Mouse (Mus musculus) thymus, postnatal 25 days (tissue): Measurements from ENCODE around the gene Rps8.
A peak's percentile ranks its signal among the peaks of the same experiment; 100 is the strongest.

ENCODE experiments used
- DNase-seq: peaks from one replicate; pipeline ENCODE4 v3.0.0; 2022

Rps8 gene

GRCm38 (mm10) chr4:117124518-117125347 is 31.3 kb downstream of the Rps8 start:
- DNase-seq = peak; percentile 77

DNA sequence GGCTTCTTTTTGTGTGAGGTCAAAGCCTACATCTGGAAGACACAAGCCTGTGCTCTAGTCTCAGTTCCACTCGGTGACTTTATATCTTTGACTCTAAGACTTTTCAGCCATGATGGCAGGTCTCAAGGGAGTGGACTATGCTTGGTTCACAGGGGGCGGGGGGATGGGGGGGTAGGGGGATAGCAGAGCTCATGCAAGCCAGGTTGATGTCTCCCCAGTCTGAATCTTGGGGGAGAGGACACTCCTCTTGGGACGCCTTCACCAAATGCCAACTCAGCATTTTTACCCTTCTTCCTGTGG is 31.9 kb downstream of the Rps8 start:
- no peak for DNase-seq

DNA sequence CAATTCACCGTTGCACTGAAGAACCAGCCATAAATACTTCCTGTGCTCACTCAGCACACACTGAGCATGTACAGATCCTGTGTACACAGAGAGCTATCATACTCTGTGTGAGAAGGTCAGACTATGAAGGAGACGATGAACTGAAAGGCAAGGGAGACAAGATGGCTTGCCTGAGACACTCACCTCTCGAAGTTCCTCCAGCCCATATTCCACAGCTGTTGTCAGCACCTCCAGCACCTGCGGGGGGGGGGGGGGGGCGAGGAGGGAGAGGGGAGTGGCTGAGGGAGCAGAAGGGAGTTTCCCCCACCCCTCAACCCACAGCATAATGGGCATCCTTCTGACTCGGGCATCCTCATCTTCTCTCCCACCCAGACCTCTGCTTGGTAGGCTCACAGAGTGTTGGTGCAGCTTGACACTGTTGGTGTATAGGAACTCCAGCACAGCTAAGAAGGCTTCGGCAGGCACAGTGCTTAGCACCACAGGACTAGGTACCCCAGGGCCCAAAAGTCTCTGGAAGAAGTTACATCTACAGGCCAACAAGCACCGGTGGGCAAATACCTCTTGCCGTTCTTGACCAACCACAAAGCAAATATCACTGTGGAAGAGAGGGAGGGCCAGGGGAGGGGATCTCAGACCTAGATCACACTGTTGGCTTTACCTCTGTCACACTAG is 32.4 kb downstream of the Rps8 start:
- no peak for DNase-seq

- DNase-seq = no peak
Observed at GRCm38 (mm10) chr4:117122209-117122608, 33.8 kb downstream of the Rps8 start.

- DNase-seq = peak; percentile 91
Observed at GRCm38 (mm10) chr4:117120445-117121414, 35.3 kb downstream of the Rps8 start.

DNA sequence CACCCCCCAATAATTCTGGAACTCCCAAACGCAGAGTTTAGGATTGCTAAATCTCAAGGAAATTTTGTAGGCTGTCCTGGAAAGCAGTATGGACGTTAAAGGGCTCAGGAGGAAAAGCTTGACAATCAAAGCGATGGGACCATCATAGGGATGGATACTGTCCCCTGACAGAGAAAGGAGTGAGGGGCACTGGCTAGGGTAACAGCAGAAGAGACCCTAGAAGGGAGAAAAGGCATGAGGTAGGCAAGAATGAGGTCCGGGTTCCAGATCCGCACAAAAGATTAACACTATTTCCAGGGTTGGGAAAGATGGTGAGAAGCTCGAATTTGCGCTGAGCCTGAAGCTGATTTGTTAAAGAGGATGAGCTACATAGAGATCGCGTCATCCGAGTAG is 36.0 kb downstream of the Rps8 start:
- no peak for DNase-seq

- DNase-seq = no peak
Observed at GRCm38 (mm10) chr4:117119636-117120035, 36.4 kb downstream of the Rps8 start.

- DNase-seq = no peak
Observed at GRCm38 (mm10) chr4:117117931-117118330, 38.1 kb downstream of the Rps8 start.

- peak; percentile 62 for DNase-seq
Observed at GRCm38 (mm10) chr4:117115592-117115991, 40.5 kb downstream of the Rps8 start.

- DNase-seq = no peak
Observed at GRCm38 (mm10) chr4:117113237-117113636, 42.8 kb downstream of the Rps8 start.

- DNase-seq = no peak
Observed at GRCm38 (mm10) chr4:117110985-117111384, 45.1 kb downstream of the Rps8 start.

DNA sequence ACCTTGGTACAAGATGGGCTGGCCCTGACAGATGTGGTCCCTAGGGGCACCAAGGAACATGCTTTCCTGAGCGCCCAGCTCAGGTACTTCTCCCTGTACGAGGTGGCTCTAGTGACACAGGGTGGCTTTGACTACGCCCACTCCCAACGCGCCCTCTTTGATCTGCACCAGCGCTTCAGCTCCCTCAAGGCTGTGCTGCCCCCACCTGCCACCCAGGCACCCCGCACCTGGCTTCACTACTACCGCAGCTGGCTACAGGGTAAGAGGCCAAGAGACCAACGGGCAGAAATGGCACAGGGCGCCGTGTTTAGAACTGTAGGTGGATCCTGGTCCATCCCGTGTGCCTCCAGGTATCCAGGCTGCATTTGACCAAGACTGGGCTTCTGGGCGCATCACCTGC is 45.8 kb downstream of the Rps8 start:
- peak; percentile 36 for DNase-seq

- no peak for DNase-seq
Observed at GRCm38 (mm10) chr4:117109330-117109729, 46.7 kb downstream of the Rps8 start.

- DNase-seq = no peak
Observed at GRCm38 (mm10) chr4:117108524-117108849, 47.6 kb downstream of the Rps8 start.

GRCm38 (mm10) chr4:117107813-117108523 is 48.1 kb downstream of the Rps8 start:
- DNase-seq = no peak

DNA sequence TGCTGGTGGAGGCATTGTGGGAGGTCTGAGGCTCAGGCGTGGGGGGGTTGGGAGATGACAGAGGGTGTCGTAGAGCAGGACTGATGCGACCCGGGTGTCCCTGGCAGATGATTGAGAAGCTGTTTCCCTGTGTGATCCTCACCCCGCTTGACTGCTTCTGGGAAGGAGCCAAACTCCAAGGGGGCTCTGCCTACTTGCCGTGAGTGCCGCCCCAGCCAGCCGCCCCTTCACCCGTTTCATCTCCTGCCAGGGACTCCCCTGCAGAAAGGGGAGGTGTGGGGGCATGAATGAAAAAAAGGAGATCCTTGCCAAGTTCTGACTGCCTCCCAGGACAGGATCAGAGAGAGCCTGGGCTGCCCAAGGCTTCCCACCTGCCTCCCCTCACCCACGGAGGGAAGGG is 50.9 kb downstream of the Rps8 start:
- DNase-seq = no peak

- no peak for DNase-seq
Observed at GRCm38 (mm10) chr4:117104672-117105071, 51.4 kb downstream of the Rps8 start.
